Mouse (Mus musculus) cerebellum, adult 9-11 months (tissue): Measurements from ENCODE around the gene Usp42.
A peak's percentile ranks its signal among the peaks of the same experiment; 100 is the strongest.

Experiments used
- DNase-seq: peaks from one replicate; pipeline ENCODE4 v3.0.0; 2022

The Usp42 gene

GRCm38 (mm10) chr5:143732180-143732891, at the start of gene Usp42:
TSS of gene Usp42 (minus strand) at chr5:143732280.
- DNase-seq: peak; percentile 99

- DNase-seq: no peak
Observed at GRCm38 (mm10) chr5:143760508-143760907, 28.4 kb upstream of the Usp42 start.

GRCm38 (mm10) chr5:143759554-143759953, 27.5 kb upstream of the Usp42 start:
- no peak for DNase-seq

- DNase-seq: peak; percentile 95
Observed at GRCm38 (mm10) chr5:143757755-143758443, 25.8 kb upstream of the Usp42 start.

- DNase-seq: no peak
Observed at GRCm38 (mm10) chr5:143755529-143756141, 23.6 kb upstream of the Usp42 start.

- DNase-seq: no peak
Observed at GRCm38 (mm10) chr5:143749630-143750208, 17.6 kb upstream of the Usp42 start.

GRCm38 (mm10) chr5:143731483-143732112, 482 bp downstream of the Usp42 start:
- DNase-seq: peak; percentile 44

- no peak for DNase-seq
Observed at GRCm38 (mm10) chr5:143730915-143731314, 1.2 kb downstream of the Usp42 start.

GRCm38 (mm10) chr5:143721962-143722361, 10.1 kb downstream of the Usp42 start:
- DNase-seq: no peak

GRCm38 (mm10) chr5:143712011-143712800, 19.9 kb downstream of the Usp42 start:
- DNase-seq: no peak

GRCm38 (mm10) chr5:143711326-143711725, 20.8 kb downstream of the Usp42 start:
- peak; percentile 43 for DNase-seq

- DNase-seq: no peak
Observed at GRCm38 (mm10) chr5:143706822-143707200, 25.3 kb downstream of the Usp42 start.

GRCm38 (mm10) chr5:143706030-143706821, 25.9 kb downstream of the Usp42 start:
- no peak for DNase-seq

- no peak for DNase-seq
Observed at GRCm38 (mm10) chr5:143705659-143705982, 26.5 kb downstream of the Usp42 start.

GRCm38 (mm10) chr5:143704875-143705658, 27.0 kb downstream of the Usp42 start:
- peak; percentile 67 for DNase-seq

GRCm38 (mm10) chr5:143701074-143701473, 31.0 kb downstream of the Usp42 start:
- no peak for DNase-seq

GRCm38 (mm10) chr5:143700247-143700646, 31.8 kb downstream of the Usp42 start:
- DNase-seq: no peak

- DNase-seq: no peak
Observed at GRCm38 (mm10) chr5:143698454-143698853, 33.6 kb downstream of the Usp42 start.

- no peak for DNase-seq
Observed at GRCm38 (mm10) chr5:143696323-143696722, 35.8 kb downstream of the Usp42 start.

- no peak for DNase-seq
Observed at GRCm38 (mm10) chr5:143690926-143691325, 41.2 kb downstream of the Usp42 start.

- DNase-seq: no peak
Observed at GRCm38 (mm10) chr5:143690392-143690791, 41.7 kb downstream of the Usp42 start.
